Mouse (Mus musculus): Measurements from ENCODE around the gene Btg1. TPM values are rescaled to one million over a fixed set of nuclear protein-coding genes. Genes with fewer than 3 reads are reported as not detected.

Btg1 gene
- polyA plus RNA-seq, 1 experiment: 1.6 TPM

- TF ChIP-seq TAL1 (IDR thresholded peaks at IDR 0.05; ENCODE audit: low read length): no peak
- no peak for TF ChIP-seq GATA1 (IDR thresholded peaks at IDR 0.05; ENCODE audit: low read length)
- H3K4me1 ChIP-seq (ENCODE audit: control insufficient read depth): peaks cover 39% of the 10 kb centered on the region
- no peak overlapping the region for H3K4me3 ChIP-seq (replicated peaks)
- H3K9me3 ChIP-seq (ENCODE audit: control insufficient read depth, low read length): no peaks in the 10 kb centered on the region
- peaks cover 24% of the 10 kb centered on the region for H3K36me3 ChIP-seq (ENCODE audit: control insufficient read depth)
- H3K27me3 ChIP-seq (ENCODE audit: control insufficient read depth): no peaks in the 10 kb centered on the region
Measured at GRCm38 (mm10) chr10:96620890-96621271, 4.1 kb downstream of the Btg1 start.

- Histone ChIP-seq H3K4me1 (ENCODE audit: control insufficient read depth) (peaks cover 35% of the 10 kb centered on the region), H3K4me3 (replicated peaks) (no peak overlapping the region), H3K9me3 (ENCODE audit: control insufficient read depth, low read length) (no peaks in the 10 kb centered on the region), H3K27me3 (ENCODE audit: control insufficient read depth) (no peaks in the 10 kb centered on the region), H3K36me3 (ENCODE audit: control insufficient read depth) (peaks cover 24% of the 10 kb centered on the region)
- TF ChIP-seq TAL1 (IDR thresholded peaks at IDR 0.05; ENCODE audit: low read length) (no peak), GATA1 (IDR thresholded peaks at IDR 0.05; ENCODE audit: low read length) (no peak)
Measured at GRCm38 (mm10) chr10:96621361-96621945, 4.6 kb downstream of the Btg1 start.

GRCm38 (mm10) chr10:96621980-96622645, 5.3 kb downstream of the Btg1 start:
- TF ChIP-seq TAL1 (IDR thresholded peaks at IDR 0.05; ENCODE audit: low read length): no peak
- no peak for TF ChIP-seq GATA1 (IDR thresholded peaks at IDR 0.05; ENCODE audit: low read length)

GRCm38 (mm10) chr10:96622761-96623632, 6.2 kb downstream of the Btg1 start:
- no peaks in the 10 kb centered on the region for H3K9me3 ChIP-seq (ENCODE audit: control insufficient read depth, low read length)
- H3K4me3 ChIP-seq (replicated peaks): no peak overlapping the region
- TF ChIP-seq GATA1 (IDR thresholded peaks at IDR 0.05; ENCODE audit: low read length) (no peak), TAL1 (IDR thresholded peaks at IDR 0.05; ENCODE audit: low read length) (no peak)
- H3K4me1 ChIP-seq (ENCODE audit: control insufficient read depth): peaks cover 29% of the 10 kb centered on the region
- no peaks in the 10 kb centered on the region for H3K27me3 ChIP-seq (ENCODE audit: control insufficient read depth)
- H3K36me3 ChIP-seq (ENCODE audit: control insufficient read depth): peaks cover 24% of the 10 kb centered on the region

More at GRCm38 (mm10) chr10:96621980-96622645, 5.3 kb downstream of the Btg1 start:
- Histone ChIP-seq H3K36me3 (ENCODE audit: control insufficient read depth) (peaks cover 24% of the 10 kb centered on the region), H3K27me3 (ENCODE audit: control insufficient read depth) (no peaks in the 10 kb centered on the region), H3K4me3 (replicated peaks) (no peak overlapping the region), H3K4me1 (ENCODE audit: control insufficient read depth) (peaks cover 35% of the 10 kb centered on the region), H3K9me3 (ENCODE audit: control insufficient read depth, low read length) (no peaks in the 10 kb centered on the region)

- Histone ChIP-seq H3K9me3 (ENCODE audit: control insufficient read depth, low read length) (no peaks in the 10 kb centered on the region), H3K4me3 (replicated peaks) (no peak overlapping the region), H3K4me1 (ENCODE audit: control insufficient read depth) (peaks cover 27% of the 10 kb centered on the region), H3K36me3 (ENCODE audit: control insufficient read depth) (peaks cover 24% of the 10 kb centered on the region), H3K27me3 (ENCODE audit: control insufficient read depth) (no peaks in the 10 kb centered on the region)
- TF ChIP-seq TAL1 (IDR thresholded peaks at IDR 0.05; ENCODE audit: low read length) (no peak), GATA1 (IDR thresholded peaks at IDR 0.05; ENCODE audit: low read length) (no peak)
Measured at GRCm38 (mm10) chr10:96623633-96624195, 6.9 kb downstream of the Btg1 start.

GRCm38 (mm10) chr10:96624406-96624805, 7.6 kb downstream of the Btg1 start:
- TF ChIP-seq GATA1 (IDR thresholded peaks at IDR 0.05; ENCODE audit: low read length) (no peak), TAL1 (IDR thresholded peaks at IDR 0.05; ENCODE audit: low read length) (no peak)
- Histone ChIP-seq H3K9me3 (ENCODE audit: control insufficient read depth, low read length) (no peaks in the 10 kb centered on the region), H3K27me3 (ENCODE audit: control insufficient read depth) (no peaks in the 10 kb centered on the region), H3K4me3 (replicated peaks) (no peak overlapping the region), H3K36me3 (ENCODE audit: control insufficient read depth) (peaks cover 24% of the 10 kb centered on the region), H3K4me1 (ENCODE audit: control insufficient read depth) (peaks cover 27% of the 10 kb centered on the region)

GRCm38 (mm10) chr10:96625061-96625460, 8.3 kb downstream of the Btg1 start:
- TF ChIP-seq GATA1 (IDR thresholded peaks at IDR 0.05; ENCODE audit: low read length) (no peak), TAL1 (IDR thresholded peaks at IDR 0.05; ENCODE audit: low read length) (no peak)
- peaks cover 22% of the 10 kb centered on the region for H3K4me1 ChIP-seq (ENCODE audit: control insufficient read depth)
- no peak overlapping the region for H3K4me3 ChIP-seq (replicated peaks)
- H3K27me3 ChIP-seq (ENCODE audit: control insufficient read depth): no peaks in the 10 kb centered on the region
- peaks cover 19% of the 10 kb centered on the region for H3K36me3 ChIP-seq (ENCODE audit: control insufficient read depth)
- no peaks in the 10 kb centered on the region for H3K9me3 ChIP-seq (ENCODE audit: control insufficient read depth, low read length)

- Histone ChIP-seq H3K36me3 (ENCODE audit: control insufficient read depth) (peaks cover 15% of the 10 kb centered on the region), H3K9me3 (ENCODE audit: control insufficient read depth, low read length) (no peaks in the 10 kb centered on the region), H3K4me3 (replicated peaks) (no peak overlapping the region), H3K4me1 (ENCODE audit: control insufficient read depth) (peaks cover 19% of the 10 kb centered on the region), H3K27me3 (ENCODE audit: control insufficient read depth) (no peaks in the 10 kb centered on the region)
- no peak for TF ChIP-seq GATA1 (IDR thresholded peaks at IDR 0.05; ENCODE audit: low read length)
- no peak for TF ChIP-seq TAL1 (IDR thresholded peaks at IDR 0.05; ENCODE audit: low read length)
Measured at GRCm38 (mm10) chr10:96625682-96626081, 8.9 kb downstream of the Btg1 start.
